Mouse (Mus musculus) cerebellum, adult 2 months (tissue): ENCODE measurements around the gene Ltbr.
"Not testable (repeated sequence)": the region's sequence is repeated elsewhere in the genome, so short reads cannot be mapped to it uniquely, and the experiment has no call there.

ENCODE experiments used
- CTCF ChIP-seq: fragments of 200-500 bp; IDR thresholded peaks from 2 replicates; pipeline ENCODE4 v1.5.1; 2011; ENCODE audit warnings: low read depth, mild to moderate bottlenecking, control low read depth, low read length, moderate library complexity, borderline replicate concordance; ENCODE audit not compliant: insufficient read depth
- POLR2A ChIP-seq: fragments of 200-500 bp; IDR thresholded peaks from 2 replicates; pipeline ENCODE4 v1.6.1; 2011; ENCODE audit warnings: low read length, control low read depth, borderline replicate concordance; ENCODE audit not compliant: insufficient read depth

GRCm38 (mm10) chr6:125304408-125304807 is 9.3 kb downstream of the Ltbr start:
- not testable (repeated sequence) for TF ChIP-seq POLR2A, CTCF
